Mouse (Mus musculus): ENCODE measurements around the gene Apbb2. TPM values are rescaled to one million over a fixed set of nuclear protein-coding genes. Genes with fewer than 3 reads are reported as not detected.

Apbb2 gene
- total RNA-seq, 2 experiments from 2014 or later, result 65.5 to 66.8 TPM

Other genes starting within 250 kb of the Apbb2 start
- gene Uchl1, start 57.3 kb upstream of the Apbb2 start, total RNA-seq (2021), result 1,000 to 10,000 TPM; 1,255 to 1,344 TPM
- 100 to 1,000 TPM; 121 to 123 TPM for gene Limch1, start 127.0 kb upstream of the Apbb2 start, total RNA-seq (2021)

Data from layer of hippocampus, postnatal 10 days (tissue).